Mouse (Mus musculus) liver, adult 2 months (tissue): Measurements from ENCODE around the gene Gan. TPM values are rescaled to one million over a fixed set of nuclear protein-coding genes. Genes with fewer than 3 reads are reported as not detected.

Source experiments
- DNase-seq: peaks from one replicate; pipeline ENCODE4 v3.0.0-alpha.2; 2011; ENCODE audit warnings: low read depth, low spot score; ENCODE audit errors: extremely low read depth
- H3K27ac ChIP-seq: fragments of 200-500 bp; replicated peaks from 2 replicates; pipeline ENCODE4 v1.5.1; 2012; ENCODE audit warnings: low read depth, mild to moderate bottlenecking, control low read depth, inconsistent platforms, low read length; ENCODE audit not compliant: insufficient read depth
- H3K27me3 ChIP-seq: fragments of 200-500 bp; 2 replicates; pipeline ENCODE4 v1.6.1; 2012; ENCODE audit warnings: mild to moderate bottlenecking, moderate library complexity, low read length, inconsistent platforms; ENCODE audit not compliant: control insufficient read depth, insufficient read depth
- H3K36me3 ChIP-seq: fragments of 200-500 bp; 2 replicates; pipeline ENCODE4 v1.6.1; 2012; ENCODE audit warnings: low read length, inconsistent platforms; ENCODE audit not compliant: control insufficient read depth, insufficient read depth
- H3K4me1 ChIP-seq: fragments of 200-500 bp; 2 replicates; pipeline ENCODE4 v1.6.1; 2011; ENCODE audit warnings: low read length; ENCODE audit not compliant: control insufficient read depth, insufficient read depth
- H3K4me3 ChIP-seq: fragments of 200-500 bp; 2 replicates; pipeline ENCODE4 v1.5.1; 2011; ENCODE audit warnings: low read depth, mild to moderate bottlenecking, control low read depth, low read length, moderate library complexity; ENCODE audit not compliant: insufficient read depth
- H3K79me2 ChIP-seq: fragments of 200-500 bp; 2 replicates; pipeline ENCODE4 v1.6.1; 2012; ENCODE audit warnings: inconsistent platforms, mild to moderate bottlenecking, low read length, moderate library complexity; ENCODE audit not compliant: control insufficient read depth, insufficient read depth
- H3K9ac ChIP-seq: fragments of 200-500 bp; 2 replicates; pipeline ENCODE4 v1.6.1; 2012; ENCODE audit warnings: low read depth, mild to moderate bottlenecking, control low read depth, inconsistent platforms, low read length
- CTCF ChIP-seq: fragments of 200-500 bp; IDR thresholded peaks from 2 replicates; pipeline ENCODE4 v1.5.1; 2011; ENCODE audit warnings: low read depth, low read length, control low read depth
- POLR2A ChIP-seq: fragments of 200-500 bp; IDR thresholded peaks from 2 replicates; pipeline ENCODE4 v1.6.1; 2011; ENCODE audit warnings: low read length, control low read depth; ENCODE audit not compliant: insufficient read depth; ENCODE audit errors: extremely low read depth
- WGBS: fragments of 180-500 bp; shearing (Covaris S2); methylation state at CpG from one replicate; pipeline ENCODE4 v1.1.7; 2018; 5-methylcytosine and 5-hydroxymethylcytosine counted together
- polyA plus RNA-seq: library from polyadenylated mRNA; depleted of rRNA; stranded (reverse); fragments of >200 nt; gene quantifications from 2 replicates; pipeline ENCODE4 v1.2.3, GENCODE M21; 2012
- total RNA-seq: library from RNA; depleted of rRNA; stranded (reverse); fragments of >200 nt; gene quantifications from 2 replicates; pipeline ENCODE4 v1.2.3, GENCODE M21; 2014

Gan gene
- total and polyA plus RNA-seq, 2 experiments, result 1.2 to 1.5 TPM

DNA sequence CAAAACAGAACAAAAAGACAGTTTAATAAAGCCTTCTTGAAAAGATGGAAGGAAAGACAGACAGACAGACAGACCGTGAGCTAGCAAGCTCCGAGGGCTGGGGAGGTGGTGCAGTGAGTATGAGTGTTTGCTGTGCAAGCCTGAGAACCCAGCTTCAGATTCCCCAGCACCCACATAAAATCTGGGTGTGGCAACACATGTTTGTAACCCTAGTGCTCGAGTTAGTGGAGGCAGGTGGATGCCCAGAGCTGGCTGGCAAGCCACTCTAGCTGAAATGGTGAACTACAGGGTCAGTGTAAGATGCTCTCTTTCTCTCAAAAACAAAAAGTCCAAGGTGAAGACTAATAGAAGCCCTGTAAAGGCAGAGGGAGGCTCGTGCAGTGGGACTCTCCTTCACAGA, 7.0 kb downstream of the Gan start:
- H3K36me3 ChIP-seq, result no peaks in the 10 kb centered on the region
- H3K4me1 ChIP-seq, result no peaks in the 10 kb centered on the region
- WGBS, result 80% methylated on average over 4 of the region's 4 CpGs
- H3K27ac ChIP-seq, result no peak overlapping the region
- peaks cover 21% of the 10 kb centered on the region for H3K79me2 ChIP-seq
- no peak overlapping the region for H3K4me3 ChIP-seq
- DNase-seq, result no peak
- TF ChIP-seq CTCF (no peak), POLR2A (no peak)
- no peaks in the 10 kb centered on the region for H3K27me3 ChIP-seq
- no peak overlapping the region for H3K9ac ChIP-seq

DNA sequence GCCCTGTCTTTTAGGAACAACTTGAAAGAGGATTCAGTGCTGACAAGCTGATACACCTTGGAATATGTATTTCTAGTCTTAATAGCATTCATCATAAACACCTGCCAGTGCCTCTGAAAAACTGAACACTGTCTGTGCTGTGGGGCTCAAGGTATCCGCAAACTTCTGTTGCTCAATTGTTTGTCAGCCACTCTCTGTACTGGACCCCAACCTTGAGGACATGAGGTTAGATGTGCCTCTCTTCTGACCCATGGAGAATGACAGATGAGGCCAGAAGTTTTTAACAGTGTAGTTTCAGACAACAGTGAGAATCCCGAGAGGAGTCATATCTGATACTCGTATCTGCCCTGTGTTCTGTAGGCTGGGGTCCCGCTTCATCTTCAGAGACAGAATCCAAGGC, 7.6 kb downstream of the Gan start:
- H3K36me3 ChIP-seq, result no peaks in the 10 kb centered on the region
- H3K9ac ChIP-seq, result no peak overlapping the region
- peaks cover 21% of the 10 kb centered on the region for H3K79me2 ChIP-seq
- TF ChIP-seq POLR2A (no peak), CTCF (no peak)
- H3K4me3 ChIP-seq, result no peak overlapping the region
- no peaks in the 10 kb centered on the region for H3K4me1 ChIP-seq
- no peaks in the 10 kb centered on the region for H3K27me3 ChIP-seq
- H3K27ac ChIP-seq, result no peak overlapping the region
- WGBS, result 66% methylated on average over 4 of the region's 4 CpGs
- peak; percentile 31 for DNase-seq

DNA sequence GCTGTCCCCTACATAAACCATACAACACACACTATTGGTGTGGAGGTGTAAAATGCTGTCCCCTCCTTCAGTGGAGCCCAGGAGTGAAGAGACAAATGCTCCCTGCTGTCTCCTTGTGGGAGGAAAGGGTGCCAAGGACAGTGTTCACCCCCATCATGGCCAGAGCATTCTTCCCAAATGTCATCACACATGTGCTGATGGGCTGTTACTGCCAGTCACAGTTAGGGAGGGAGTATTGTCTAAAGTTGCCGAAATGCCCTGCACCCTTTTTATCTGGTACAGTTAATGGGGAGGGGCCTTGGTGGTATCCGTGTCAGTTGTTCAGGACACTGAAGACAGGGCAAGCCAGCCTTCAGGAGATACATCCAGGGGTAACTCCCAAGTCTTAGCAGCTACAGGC, 8.6 kb downstream of the Gan start:
- peaks cover 2% of the 10 kb centered on the region; the same call in 1 of the 2 replicates for H3K4me1 ChIP-seq
- H3K4me3 ChIP-seq, result no peak overlapping the region
- 83% methylated on average over 2 of the region's 2 CpGs for WGBS
- peaks cover 15% of the 10 kb centered on the region for H3K79me2 ChIP-seq
- no peak for DNase-seq
- no peak overlapping the region for H3K9ac ChIP-seq
- H3K36me3 ChIP-seq, result no peaks in the 10 kb centered on the region
- no peaks in the 10 kb centered on the region for H3K27me3 ChIP-seq
- no peak for TF ChIP-seq CTCF
- TF ChIP-seq POLR2A, result no peak
- no peak overlapping the region for H3K27ac ChIP-seq

DNA sequence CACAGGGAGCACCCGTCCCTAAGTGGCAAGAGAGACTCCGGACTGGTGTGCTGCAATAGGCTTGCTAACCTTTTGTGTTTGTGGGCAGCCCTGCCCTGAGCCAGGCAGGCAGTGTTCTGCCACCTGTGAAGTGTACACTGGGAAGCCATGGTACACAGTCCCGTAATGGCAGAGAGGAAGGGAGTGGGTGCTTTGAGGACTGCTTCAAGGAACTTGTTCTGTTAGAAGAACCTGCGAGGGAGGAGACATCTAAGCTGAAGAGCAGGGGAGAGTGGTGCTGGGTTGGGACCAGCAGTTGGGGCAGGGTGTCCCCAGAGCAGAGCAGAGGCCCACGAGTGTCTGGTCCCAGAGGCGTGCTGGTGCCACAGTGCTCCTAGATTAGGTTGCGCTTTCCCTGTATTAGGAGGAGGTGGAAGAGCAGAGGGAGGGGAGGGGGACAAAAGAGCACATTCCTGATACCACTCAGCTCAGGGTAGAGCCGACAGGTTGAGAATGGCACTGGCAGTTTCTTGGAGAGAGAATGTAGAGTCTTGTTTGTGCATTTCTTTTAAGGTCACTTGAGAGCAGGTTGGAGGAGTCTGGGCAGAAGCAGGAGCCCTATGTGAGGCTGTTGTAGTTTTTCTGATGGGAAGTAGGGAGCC, 9.4 kb downstream of the Gan start:
- Histone ChIP-seq H3K36me3 (no peaks in the 10 kb centered on the region), H3K27ac (no peak overlapping the region), H3K4me1 (peaks cover 6% of the 10 kb centered on the region), H3K27me3 (no peaks in the 10 kb centered on the region), H3K9ac (no peak overlapping the region), H3K79me2 (peaks cover 16% of the 10 kb centered on the region), H3K4me3 (no peak overlapping the region)
- 85% methylated on average over 8 of the region's 8 CpGs for WGBS
- no peak for DNase-seq
- TF ChIP-seq POLR2A (no peak), CTCF (no peak)

DNA sequence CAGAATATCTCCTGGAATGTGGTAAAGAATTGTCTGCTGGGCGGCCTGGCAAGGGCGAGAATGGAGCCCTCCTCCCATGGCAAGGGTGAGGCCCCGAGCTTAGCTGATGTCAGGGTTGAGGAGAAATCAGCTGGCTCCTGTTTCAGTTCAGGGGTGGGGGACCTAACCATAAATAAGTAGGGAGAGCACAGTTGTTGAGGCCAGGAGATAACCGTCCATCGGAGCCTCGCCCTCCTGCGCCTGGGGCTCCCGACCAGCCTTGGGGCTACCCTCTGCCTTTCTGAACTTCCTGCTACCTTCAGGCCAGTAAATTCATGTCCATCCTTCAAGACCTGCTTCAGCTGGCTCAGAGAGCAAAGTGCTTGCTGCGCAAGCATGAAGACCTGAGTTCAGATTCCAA, 10.4 kb downstream of the Gan start:
- 91% methylated on average over 9 of the region's 9 CpGs for WGBS
- no peak for DNase-seq
- no peak for TF ChIP-seq POLR2A
- TF ChIP-seq CTCF, result no peak
- no peak overlapping the region for H3K27ac ChIP-seq
- H3K9ac ChIP-seq, result no peak overlapping the region
- no peaks in the 10 kb centered on the region for H3K36me3 ChIP-seq
- H3K27me3 ChIP-seq, result no peaks in the 10 kb centered on the region
- H3K4me3 ChIP-seq, result no peak overlapping the region
- peaks cover 6% of the 10 kb centered on the region for H3K4me1 ChIP-seq
- peaks cover 8% of the 10 kb centered on the region for H3K79me2 ChIP-seq

DNA sequence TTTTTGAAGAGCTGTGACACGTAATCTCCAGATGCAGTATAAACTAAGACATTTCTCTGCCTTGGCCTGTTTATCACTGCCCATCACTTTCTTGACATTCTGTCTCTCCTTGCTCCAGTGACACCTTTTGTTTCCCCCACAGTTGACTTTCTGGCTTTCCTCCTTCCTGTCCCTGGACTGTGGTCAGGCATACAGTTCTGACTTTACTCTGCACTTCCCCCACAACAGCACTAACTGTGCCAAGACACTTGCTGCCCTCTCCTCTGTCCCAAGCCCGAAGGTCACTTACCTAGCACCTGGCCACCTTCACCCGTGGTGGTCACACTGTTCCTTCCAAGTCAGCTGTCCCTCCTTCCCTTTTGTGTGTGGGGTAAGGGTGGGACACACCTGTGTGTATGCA, 13.9 kb downstream of the Gan start:
- peak; percentile 54 for DNase-seq
- 44% methylated on average over 3 of the region's 3 CpGs for WGBS

More for the DNA sequence above, 13.9 kb downstream of the Gan start:
- Histone ChIP-seq H3K9ac (no peak overlapping the region), H3K79me2 (peaks cover 3% of the 10 kb centered on the region; the same call in 1 of the 2 replicates), H3K36me3 (no peaks in the 10 kb centered on the region), H3K4me1 (peaks cover 6% of the 10 kb centered on the region), H3K27me3 (no peaks in the 10 kb centered on the region), H3K4me3 (no peak overlapping the region), H3K27ac (no peak overlapping the region)
- TF ChIP-seq CTCF, result no peak
- no peak for TF ChIP-seq POLR2A
